Mouse (Mus musculus) forebrain, embryonic 11.5 days (tissue): ENCODE measurements around the gene St3gal4. TPM values are rescaled to one million over a fixed set of nuclear protein-coding genes. Genes with fewer than 3 reads are reported as not detected.

Source experiments
- ATAC-seq: fragments of 200-750 bp; cut with Nextera tagmentation; replicated peaks from 2 replicates; pipeline ENCODE4 v1.8.0; 2017; ENCODE audit warnings: moderate TSS enrichment; ENCODE audit not compliant: low FRiP score
- DNase-seq: peaks from one replicate; pipeline ENCODE4 v3.0.0-alpha.2; 2017; ENCODE audit warnings: low spot score
- H3K27ac ChIP-seq: fragments of 300-500 bp; sonication (generic); 2 replicates; pipeline ENCODE4 v1.5.1; 2014; ENCODE audit warnings: low read depth, low read length
- H3K27me3 ChIP-seq: fragments of 300-500 bp; sonication (generic); 2 replicates; pipeline ENCODE4 v1.6.1; 2014; ENCODE audit warnings: mild to moderate bottlenecking, low read length, mixed read lengths; ENCODE audit not compliant: control insufficient read depth, insufficient read depth
- H3K36me3 ChIP-seq: fragments of 300-500 bp; sonication (generic); 2 replicates; pipeline ENCODE4 v1.6.1; 2014; ENCODE audit warnings: mild to moderate bottlenecking, low read length, moderate library complexity, mixed read lengths; ENCODE audit not compliant: control insufficient read depth, insufficient read depth
- H3K4me1 ChIP-seq: fragments of 300-500 bp; sonication (generic); replicated peaks from 2 replicates; pipeline ENCODE4 v1.6.1; 2014; ENCODE audit warnings: low read length, mixed read lengths; ENCODE audit not compliant: control insufficient read depth, insufficient read depth
- H3K4me2 ChIP-seq: fragments of 300-500 bp; sonication (generic); 2 replicates; pipeline ENCODE4 v1.6.1; 2014; ENCODE audit warnings: low read depth, mild to moderate bottlenecking, low read length, moderate library complexity, mixed read lengths; ENCODE audit not compliant: severe bottlenecking
- H3K4me3 ChIP-seq: fragments of 300-500 bp; sonication (generic); 2 replicates; pipeline ENCODE4 v1.5.1; 2014; ENCODE audit warnings: low read depth, low read length
- H3K9ac ChIP-seq: fragments of 300-500 bp; sonication (generic); 2 replicates; pipeline ENCODE4 v1.6.1; 2014; ENCODE audit warnings: low read length
- H3K9me3 ChIP-seq: fragments of 300-500 bp; sonication (generic); 2 replicates; pipeline ENCODE4 v1.6.1; 2016; ENCODE audit warnings: low read length, mixed read lengths; ENCODE audit not compliant: control insufficient read depth
- WGBS: fragments of 180-500 bp; shearing (Covaris S2); extraction: QIAGEN DNeasy Blood & Tissue Kit; methylation state at CpG from one replicate; pipeline ENCODE4 v1.1.7; 2014; 5-methylcytosine and 5-hydroxymethylcytosine counted together
- polyA plus RNA-seq: library from polyadenylated mRNA; unstranded; fragments of >200 nt; fragmentation: Nextera tagmentation; extraction: Ambion mirVana; gene quantifications from 2 replicates; pipeline ENCODE4 v1.2.1, GENCODE M21; 2014

The St3gal4 gene
- polyA plus RNA-seq, 1 experiment from 2014 or later, result 14.4 TPM

DNA sequence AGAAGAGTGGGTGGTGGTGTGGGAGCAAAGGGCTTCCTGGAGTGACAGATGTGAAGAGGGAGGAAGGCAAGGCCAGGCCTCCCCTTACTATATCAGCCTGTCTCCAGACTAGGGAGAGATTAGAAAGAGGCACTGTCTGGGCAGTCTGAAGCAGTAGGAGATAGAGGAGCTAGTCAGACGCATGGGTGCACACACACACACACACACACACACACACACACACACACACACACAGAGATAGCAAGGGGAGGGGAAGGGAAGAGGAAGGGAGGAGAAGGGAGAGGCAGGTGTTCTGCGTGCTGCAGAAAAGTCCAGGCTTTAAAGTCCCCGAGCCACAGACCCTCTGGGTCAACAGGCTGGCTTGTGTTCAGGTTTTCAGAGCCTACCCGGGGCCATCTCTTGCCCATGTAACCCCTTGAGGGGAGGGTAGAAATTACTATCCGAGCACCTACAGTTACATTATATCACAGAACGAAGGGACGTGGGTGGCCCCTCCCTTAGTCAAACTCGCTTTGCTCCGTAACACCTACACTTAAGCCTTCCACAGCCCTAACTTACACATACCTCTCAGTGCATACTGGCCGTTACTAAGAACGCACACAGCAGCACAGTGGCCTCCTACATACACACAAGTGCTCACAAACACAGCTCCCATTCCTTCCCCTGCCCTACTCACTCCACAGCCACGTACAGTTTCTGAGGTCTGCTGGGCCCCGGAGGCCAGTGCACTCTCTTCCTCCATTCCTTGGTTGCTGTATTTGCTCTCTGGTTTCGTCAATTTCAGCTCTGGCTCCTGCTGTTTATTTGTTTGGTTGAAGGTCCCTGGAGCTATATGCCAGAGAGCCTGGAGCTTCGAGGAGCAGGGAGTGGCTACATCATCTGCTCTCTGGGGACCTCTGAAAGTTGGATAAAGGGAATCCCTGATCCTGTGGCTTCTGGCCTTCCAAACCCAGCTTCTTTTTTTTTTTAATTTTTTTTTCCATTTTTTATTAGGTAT, 12.9 kb downstream of the St3gal4 start:
- 74% methylated on average over 15 of the region's 15 CpGs for WGBS
- Histone ChIP-seq H3K4me1 (no peaks in the 10 kb centered on the region), H3K9ac (no peak overlapping the region), H3K4me2 (no peak overlapping the region), H3K36me3 (no peaks in the 10 kb centered on the region), H3K4me3 (no peak overlapping the region), H3K27ac (no peak overlapping the region), H3K9me3 (no peaks in the 10 kb centered on the region), H3K27me3 (no peaks in the 10 kb centered on the region)
- no peak for DNase-seq
- ATAC-seq, result no peak

- DNase-seq, result no peak
- Histone ChIP-seq H3K4me3 (no peak overlapping the region), H3K9me3 (no peaks in the 10 kb centered on the region), H3K27me3 (no peaks in the 10 kb centered on the region), H3K4me2 (no peak overlapping the region), H3K9ac (no peak overlapping the region), H3K27ac (no peak overlapping the region), H3K4me1 (no peaks in the 10 kb centered on the region), H3K36me3 (no peaks in the 10 kb centered on the region)
- no peak for ATAC-seq
- WGBS, result 79% methylated on average over 2 of the region's 2 CpGs
Measured at GRCm38 (mm10) chr9:35105438-35105837, 13.6 kb downstream of the St3gal4 start.

GRCm38 (mm10) chr9:35104711-35105110, 14.4 kb downstream of the St3gal4 start:
- ATAC-seq, result no peak
- Histone ChIP-seq H3K27me3 (no peaks in the 10 kb centered on the region), H3K9ac (no peak overlapping the region), H3K9me3 (no peaks in the 10 kb centered on the region), H3K4me1 (no peaks in the 10 kb centered on the region), H3K4me2 (no peak overlapping the region), H3K36me3 (no peaks in the 10 kb centered on the region), H3K27ac (no peak overlapping the region), H3K4me3 (no peak overlapping the region)
- no peak for DNase-seq
- WGBS, result 82% methylated on average over 4 of the region's 4 CpGs

DNA sequence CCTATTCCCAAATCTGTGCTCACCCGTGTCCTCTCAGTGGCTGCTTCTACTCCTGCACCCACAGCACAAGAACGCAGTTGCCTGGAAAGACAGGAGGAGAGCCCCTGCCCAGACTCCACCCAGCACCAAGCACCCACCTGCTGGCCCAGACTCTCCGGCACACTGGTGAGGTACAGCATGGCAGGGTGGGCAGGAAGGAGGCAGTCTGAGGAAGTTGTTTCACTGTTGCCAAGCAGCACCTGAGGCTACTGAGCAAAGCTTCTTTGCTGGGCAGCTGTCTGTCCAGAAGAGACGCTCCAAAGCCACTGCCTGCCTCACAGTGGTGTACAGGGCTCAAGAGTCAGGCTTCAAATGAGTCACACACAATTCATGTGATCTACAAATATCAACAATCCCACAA, 20.3 kb downstream of the St3gal4 start:
- WGBS, result 84% methylated on average over 4 of the region's 4 CpGs
- DNase-seq (no peak), ATAC-seq (no peak)

GRCm38 (mm10) chr9:35097901-35098300, 21.2 kb downstream of the St3gal4 start:
- ATAC-seq (no peak), DNase-seq (no peak)
- Histone ChIP-seq H3K4me2 (no peak overlapping the region), H3K27ac (no peak overlapping the region), H3K36me3 (no peaks in the 10 kb centered on the region), H3K4me3 (no peak overlapping the region), H3K27me3 (no peaks in the 10 kb centered on the region), H3K9me3 (no peaks in the 10 kb centered on the region), H3K4me1 (no peaks in the 10 kb centered on the region), H3K9ac (no peak overlapping the region)
- WGBS, result 82% methylated on average over 4 of the region's 4 CpGs

More for the DNA sequence above, 20.3 kb downstream of the St3gal4 start:
- Histone ChIP-seq H3K27me3 (no peaks in the 10 kb centered on the region), H3K4me1 (no peaks in the 10 kb centered on the region), H3K27ac (no peak overlapping the region), H3K4me2 (no peak overlapping the region), H3K36me3 (no peaks in the 10 kb centered on the region), H3K9ac (no peak overlapping the region), H3K4me3 (no peak overlapping the region), H3K9me3 (no peaks in the 10 kb centered on the region)

DNA sequence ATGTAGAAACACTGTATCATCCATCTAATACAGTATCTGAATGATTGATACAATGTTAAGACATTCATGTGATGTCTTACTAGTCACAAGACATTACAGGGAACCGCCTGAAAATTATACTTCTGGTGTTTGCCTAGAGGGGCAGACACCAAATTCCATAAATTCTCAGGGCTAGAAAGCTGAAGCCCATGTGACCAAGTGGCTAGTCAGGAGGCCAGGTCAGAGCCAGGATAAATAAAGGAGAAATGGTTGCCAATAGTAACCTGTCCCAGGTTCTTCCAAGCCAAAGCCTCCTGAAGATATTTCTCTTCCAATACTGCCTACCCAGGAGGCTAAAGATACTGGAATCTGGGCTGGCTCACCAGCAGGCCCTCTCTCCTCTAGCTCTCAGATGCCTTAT, 23.3 kb downstream of the St3gal4 start:
- H3K27ac ChIP-seq, result no peak overlapping the region
- 77% methylated on average over 1 of the region's 1 CpGs for WGBS
- no peak overlapping the region for H3K4me2 ChIP-seq
- H3K27me3 ChIP-seq, result no peaks in the 10 kb centered on the region
- no peak for DNase-seq
- no peak overlapping the region for H3K9ac ChIP-seq
- H3K9me3 ChIP-seq, result no peaks in the 10 kb centered on the region
- H3K36me3 ChIP-seq, result no peaks in the 10 kb centered on the region
- ATAC-seq, result no peak
- no peaks in the 10 kb centered on the region for H3K4me1 ChIP-seq
- H3K4me3 ChIP-seq, result no peak overlapping the region

GRCm38 (mm10) chr9:35093350-35093749, 25.7 kb downstream of the St3gal4 start:
- no peak for ATAC-seq
- no peaks in the 10 kb centered on the region for H3K27me3 ChIP-seq
- WGBS, result 94% methylated on average over 3 of the region's 3 CpGs

DNA sequence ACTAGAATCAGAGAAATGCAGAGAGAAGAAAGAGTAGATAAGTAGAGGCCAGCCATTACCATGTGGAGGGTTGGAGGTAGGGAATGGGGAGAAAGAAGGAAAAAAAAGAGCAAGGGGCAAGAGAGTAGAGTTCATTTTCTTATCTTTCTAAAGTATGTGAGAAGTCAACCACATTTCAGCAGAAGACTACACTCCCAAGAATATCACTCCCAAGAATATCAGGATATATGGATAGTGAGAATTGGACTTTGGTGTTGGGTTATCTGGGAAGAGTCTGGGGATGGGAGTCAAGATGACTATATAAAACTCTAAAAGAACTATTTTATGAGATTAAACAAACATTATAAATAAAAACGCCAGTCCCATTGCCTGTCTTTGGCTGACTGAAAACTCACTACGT, 26.2 kb downstream of the St3gal4 start:
- Histone ChIP-seq H3K9me3 (no peaks in the 10 kb centered on the region), H3K9ac (no peak overlapping the region), H3K36me3 (no peaks in the 10 kb centered on the region), H3K27ac (no peak overlapping the region), H3K27me3 (no peaks in the 10 kb centered on the region), H3K4me1 (no peaks in the 10 kb centered on the region), H3K4me2 (no peak overlapping the region), H3K4me3 (no peak overlapping the region)
- ATAC-seq, result no peak
- no peak for DNase-seq
- WGBS, result 92% methylated on average over 2 of the region's 2 CpGs

More at GRCm38 (mm10) chr9:35093350-35093749, 25.7 kb downstream of the St3gal4 start:
- Histone ChIP-seq H3K9ac (no peak overlapping the region), H3K4me1 (no peaks in the 10 kb centered on the region), H3K9me3 (no peaks in the 10 kb centered on the region), H3K4me2 (no peak overlapping the region), H3K36me3 (no peaks in the 10 kb centered on the region), H3K4me3 (no peak overlapping the region), H3K27ac (no peak overlapping the region)
- DNase-seq, result no peak

DNA sequence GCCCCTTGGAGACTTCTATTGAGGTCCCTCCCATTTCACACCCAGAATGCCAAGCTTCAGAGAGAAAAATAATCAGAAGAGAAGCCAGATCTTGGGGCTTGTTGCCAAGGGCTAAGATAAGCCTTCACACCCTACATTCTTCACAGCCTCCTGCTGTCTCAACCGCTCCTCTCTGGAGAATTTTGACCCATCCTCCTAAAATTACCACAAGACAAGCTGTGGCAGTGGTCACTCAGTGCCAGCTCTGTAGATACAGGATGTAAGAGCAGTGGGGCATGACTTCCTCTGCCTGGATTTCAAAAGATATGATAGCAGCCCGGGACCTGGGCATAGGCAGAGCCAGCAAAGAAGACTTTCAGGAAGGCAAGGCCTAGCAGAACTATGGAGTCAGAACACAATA, 57.6 kb downstream of the St3gal4 start:
- Histone ChIP-seq H3K9me3 (no peaks in the 10 kb centered on the region), H3K4me2 (no peak overlapping the region), H3K36me3 (no peaks in the 10 kb centered on the region; the same call in 1 of the 2 replicates), H3K4me3 (no peak overlapping the region), H3K4me1 (no peaks in the 10 kb centered on the region), H3K27ac (no peak overlapping the region), H3K27me3 (no peaks in the 10 kb centered on the region), H3K9ac (no peak overlapping the region)
- DNase-seq (no peak), ATAC-seq (no peak)
- 92% methylated on average over 2 of the region's 2 CpGs for WGBS
